Mouse (Mus musculus) hindbrain, embryonic 13.5 days (tissue): ENCODE results near the gene Gfod2. TPM values are rescaled to one million over a fixed set of nuclear protein-coding genes. Genes with fewer than 3 reads are reported as not detected.

Experiments
- ATAC-seq: fragments of 200-750 bp; cut with Nextera tagmentation; 2 replicates; pipeline ENCODE4 v1.8.0; 2017; ENCODE audit warnings: moderate TSS enrichment; ENCODE audit not compliant: low FRiP score
- H3K27ac ChIP-seq: fragments of 300-500 bp; sonication (generic); 2 replicates; pipeline ENCODE4 v1.5.1; 2015; ENCODE audit warnings: inconsistent platforms, mild to moderate bottlenecking, moderate library complexity
- H3K27me3 ChIP-seq: fragments of 300-500 bp; sonication (generic); 2 replicates; pipeline ENCODE4 v1.6.1; 2015; ENCODE audit warnings: mild to moderate bottlenecking, inconsistent platforms
- H3K36me3 ChIP-seq: fragments of 300-500 bp; sonication (generic); 2 replicates; pipeline ENCODE4 v1.6.1; 2015; ENCODE audit warnings: mild to moderate bottlenecking, inconsistent platforms
- H3K4me1 ChIP-seq: fragments of 300-500 bp; sonication (generic); replicated peaks from 2 replicates; pipeline ENCODE4 v1.6.1; 2015; ENCODE audit warnings: inconsistent platforms
- H3K4me2 ChIP-seq: fragments of 300-500 bp; sonication (generic); 2 replicates; pipeline ENCODE4 v1.6.1; 2015; ENCODE audit warnings: inconsistent platforms, mild to moderate bottlenecking, moderate library complexity
- H3K4me3 ChIP-seq: fragments of 300-500 bp; sonication (generic); 2 replicates; pipeline ENCODE4 v1.5.1; 2015; ENCODE audit warnings: mild to moderate bottlenecking, inconsistent platforms
- H3K9ac ChIP-seq: fragments of 300-500 bp; sonication (generic); 2 replicates; pipeline ENCODE4 v1.6.1; 2015; ENCODE audit warnings: mild to moderate bottlenecking, inconsistent platforms
- H3K9me3 ChIP-seq: fragments of 300-500 bp; sonication (generic); 2 replicates; pipeline ENCODE4 v1.6.1; 2016; ENCODE audit warnings: inconsistent platforms
- whole genome bisulfite sequencing: fragments of 180-500 bp; shearing (Covaris S2); methylation state at CpG from one replicate; pipeline ENCODE4 v1.1.7; 2015; 5-methylcytosine and 5-hydroxymethylcytosine counted together
- polyA plus RNA-seq: library from polyadenylated mRNA; unstranded; fragments of >200 nt; fragmentation: Nextera tagmentation; extraction: Ambion mirVana; gene quantifications from 2 replicates; pipeline ENCODE4 v1.2.1, GENCODE M21; 2015

The Gfod2 gene
- polyA plus RNA-seq, 1 experiment from 2014 or later, result 90.7 TPM

- Histone ChIP-seq H3K27me3 (no peaks in the 10 kb centered on the region), H3K4me2 (no peak overlapping the region), H3K9me3 (no peaks in the 10 kb centered on the region), H3K4me1 (peaks cover 11% of the 10 kb centered on the region; the same call in 1 of the 2 replicates), H3K36me3 (peaks cover 19% of the 10 kb centered on the region), H3K27ac (no peak overlapping the region), H3K9ac (no peak overlapping the region), H3K4me3 (no peak overlapping the region)
- no peak for ATAC-seq
Measured at GRCm38 (mm10) chr8:105789626-105790025, 31.2 kb upstream of the Gfod2 start.

GRCm38 (mm10) chr8:105788927-105789326, 30.5 kb upstream of the Gfod2 start:
- 74% methylated on average over 4 of the region's 4 CpGs for WGBS
- H3K36me3 ChIP-seq, result peaks cover 22% of the 10 kb centered on the region
- H3K27me3 ChIP-seq, result no peaks in the 10 kb centered on the region
- H3K9me3 ChIP-seq, result no peaks in the 10 kb centered on the region
- H3K27ac ChIP-seq, result no peak overlapping the region
- H3K4me1 ChIP-seq, result peaks cover 7% of the 10 kb centered on the region; the same call in 1 of the 2 replicates
- no peak for ATAC-seq
- no peak overlapping the region for H3K9ac ChIP-seq
- H3K4me3 ChIP-seq, result no peak overlapping the region
- no peak overlapping the region for H3K4me2 ChIP-seq

- no peak overlapping the region for H3K9ac ChIP-seq
- no peaks in the 10 kb centered on the region for H3K27me3 ChIP-seq
- no peak for ATAC-seq
- H3K27ac ChIP-seq, result no peak overlapping the region
- H3K36me3 ChIP-seq, result peaks cover 26% of the 10 kb centered on the region
- no peaks in the 10 kb centered on the region for H3K9me3 ChIP-seq
- no peak overlapping the region for H3K4me3 ChIP-seq
- H3K4me2 ChIP-seq, result no peak overlapping the region
- WGBS, result 92% methylated on average over 2 of the region's 2 CpGs
- peaks cover 7% of the 10 kb centered on the region; the same call in 1 of the 2 replicates for H3K4me1 ChIP-seq
Measured at GRCm38 (mm10) chr8:105788241-105788640, 29.8 kb upstream of the Gfod2 start.

GRCm38 (mm10) chr8:105780298-105780697, 21.8 kb upstream of the Gfod2 start:
- Histone ChIP-seq H3K9ac (no peak overlapping the region), H3K27me3 (no peaks in the 10 kb centered on the region), H3K27ac (no peak overlapping the region), H3K4me3 (no peak overlapping the region), H3K4me1 (no peaks in the 10 kb centered on the region), H3K36me3 (peaks cover 85% of the 10 kb centered on the region), H3K9me3 (no peaks in the 10 kb centered on the region), H3K4me2 (no peak overlapping the region)
- WGBS, result 94% methylated on average over 5 of the region's 5 CpGs
- ATAC-seq, result no peak

- Histone ChIP-seq H3K4me3 (no peak overlapping the region), H3K36me3 (peaks cover 94% of the 10 kb centered on the region), H3K27me3 (no peaks in the 10 kb centered on the region), H3K9me3 (no peaks in the 10 kb centered on the region), H3K9ac (no peak overlapping the region), H3K27ac (no peak overlapping the region), H3K4me1 (no peaks in the 10 kb centered on the region), H3K4me2 (no peak overlapping the region)
- 92% methylated on average over 2 of the region's 2 CpGs for WGBS
- ATAC-seq, result no peak
Measured at GRCm38 (mm10) chr8:105777833-105778232, 19.4 kb upstream of the Gfod2 start.

- H3K27ac ChIP-seq, result no peak overlapping the region
- no peak overlapping the region for H3K4me3 ChIP-seq
- H3K4me2 ChIP-seq, result no peak overlapping the region
- ATAC-seq, result no peak
- H3K9ac ChIP-seq, result no peak overlapping the region
- H3K27me3 ChIP-seq, result no peaks in the 10 kb centered on the region
- no peaks in the 10 kb centered on the region for H3K9me3 ChIP-seq
- H3K36me3 ChIP-seq, result peaks cover 95% of the 10 kb centered on the region
- 96% methylated on average over 5 of the region's 5 CpGs for WGBS
- H3K4me1 ChIP-seq, result no peaks in the 10 kb centered on the region
Measured at GRCm38 (mm10) chr8:105774498-105774897, 16.0 kb upstream of the Gfod2 start.

- 100% methylated on average over 1 of the region's 1 CpGs for WGBS
- H3K27me3 ChIP-seq, result no peaks in the 10 kb centered on the region
- H3K4me2 ChIP-seq, result no peak overlapping the region
- no peaks in the 10 kb centered on the region for H3K9me3 ChIP-seq
- peaks cover 95% of the 10 kb centered on the region for H3K36me3 ChIP-seq
- no peaks in the 10 kb centered on the region for H3K4me1 ChIP-seq
- ATAC-seq, result no peak
- no peak overlapping the region for H3K4me3 ChIP-seq
- no peak overlapping the region for H3K9ac ChIP-seq
- no peak overlapping the region for H3K27ac ChIP-seq
Measured at GRCm38 (mm10) chr8:105773441-105773861, 15.0 kb upstream of the Gfod2 start.

- Histone ChIP-seq H3K4me2 (no peak overlapping the region), H3K4me1 (no peaks in the 10 kb centered on the region), H3K9me3 (no peaks in the 10 kb centered on the region), H3K27ac (no peak overlapping the region), H3K9ac (no peak overlapping the region), H3K27me3 (no peaks in the 10 kb centered on the region), H3K36me3 (peaks cover 88% of the 10 kb centered on the region), H3K4me3 (no peak overlapping the region)
- WGBS, result 95% methylated on average over 12 of the region's 12 CpGs
- no peak for ATAC-seq
Measured at GRCm38 (mm10) chr8:105771398-105772175, 13.1 kb upstream of the Gfod2 start.

GRCm38 (mm10) chr8:105770609-105771008, 12.1 kb upstream of the Gfod2 start:
- no peak for ATAC-seq
- Histone ChIP-seq H3K36me3 (peaks cover 79% of the 10 kb centered on the region), H3K4me3 (no peak overlapping the region), H3K9ac (no peak overlapping the region), H3K27ac (no peak overlapping the region), H3K4me1 (no peaks in the 10 kb centered on the region), H3K4me2 (no peak overlapping the region), H3K9me3 (no peaks in the 10 kb centered on the region), H3K27me3 (no peaks in the 10 kb centered on the region)
- WGBS, result 69% methylated on average over 1 of the region's 1 CpGs

- no peak overlapping the region for H3K4me3 ChIP-seq
- no peak overlapping the region for H3K4me2 ChIP-seq
- H3K9me3 ChIP-seq, result no peaks in the 10 kb centered on the region
- peaks cover 60% of the 10 kb centered on the region for H3K36me3 ChIP-seq
- WGBS, result 96% methylated on average over 5 of the region's 5 CpGs
- H3K27ac ChIP-seq, result no peak overlapping the region
- no peaks in the 10 kb centered on the region for H3K27me3 ChIP-seq
- no peak overlapping the region for H3K9ac ChIP-seq
- ATAC-seq, result no peak
- no peaks in the 10 kb centered on the region for H3K4me1 ChIP-seq
Measured at GRCm38 (mm10) chr8:105768485-105769257, 10.2 kb upstream of the Gfod2 start.

GRCm38 (mm10) chr8:105757796-105758276, 628 bp downstream of the Gfod2 start:
- H3K4me3 ChIP-seq, result peak overlapping the region; percentile 98
- peak overlapping the region; percentile 71 for H3K4me2 ChIP-seq
- H3K9me3 ChIP-seq, result no peaks in the 10 kb centered on the region
- H3K36me3 ChIP-seq, result peaks cover 4% of the 10 kb centered on the region; the same call in 1 of the 2 replicates
- peak overlapping the region; percentile 96 for H3K27ac ChIP-seq
- H3K4me1 ChIP-seq, result peaks cover 45% of the 10 kb centered on the region
- peak; percentile 65; the same call in 1 of the 2 replicates for ATAC-seq
- WGBS, result 2% methylated on average over 12 of the region's 12 CpGs
- no peaks in the 10 kb centered on the region for H3K27me3 ChIP-seq
- H3K9ac ChIP-seq, result peak overlapping the region; percentile 92

- H3K4me2 ChIP-seq, result no peak overlapping the region
- H3K4me3 ChIP-seq, result no peak overlapping the region
- ATAC-seq, result no peak
- H3K27me3 ChIP-seq, result no peaks in the 10 kb centered on the region
- peaks cover 73% of the 10 kb centered on the region for H3K4me1 ChIP-seq
- peaks cover 4% of the 10 kb centered on the region; the same call in 1 of the 2 replicates for H3K36me3 ChIP-seq
- no peak overlapping the region for H3K9ac ChIP-seq
- H3K27ac ChIP-seq, result no peak overlapping the region
- 87% methylated on average over 2 of the region's 2 CpGs for WGBS
- H3K9me3 ChIP-seq, result no peaks in the 10 kb centered on the region
Measured at GRCm38 (mm10) chr8:105754688-105755087, 3.8 kb downstream of the Gfod2 start.
